Mouse (Mus musculus): ENCODE measurements around the gene Cxcl2. TPM values are rescaled to one million over a fixed set of nuclear protein-coding genes. Genes with fewer than 3 reads are reported as not detected.

Gene Cxcl2
- total and polyA plus RNA-seq, 3 experiments: 0.21 to 0.47 TPM; not detected in 1

GRCm38 (mm10) chr5:90931911-90932310 lies 28.2 kb downstream of the Cxcl2 start:
- H3K9ac ChIP-seq (ENCODE audit: insufficient read depth, low read depth): peak overlapping the region; percentile 63; the same call in 1 of the 2 replicates
- no peaks in the 10 kb centered on the region for H3K9me3 ChIP-seq (replicated peaks; ENCODE audit: low read length)
- H3K4me2 ChIP-seq (ENCODE audit: insufficient read depth, low read depth, poor library complexity, severe bottlenecking): peak overlapping the region; percentile 67
- in situ Hi-C loops (cut with MboI; ENCODE audit: low pct_ligation_motif_present, low pct_unique_long_range_greater_than_20kb, low sequenced_read_pairs): no loop called here
- no peak overlapping the region for H3K27ac ChIP-seq (ENCODE audit: insufficient read depth, low read depth)
- no peak for DNase-seq (ENCODE audit: extremely low read depth)
- peaks cover 0 to 13% of the 10 kb centered on the region in 2 experiments; a peak in 2 of 4 replicates for H3K4me1 ChIP-seq (ENCODE audit: control insufficient read depth in 1 of 2, insufficient read depth in 2 of 2)
- no peak for TF ChIP-seq POLR2A (IDR thresholded peaks at IDR 0.05; ENCODE audit: low read depth, low read length)
- no peak for TF ChIP-seq MAZ (IDR thresholded peaks at IDR 0.05; ENCODE audit: low read depth, low read length)
- TF ChIP-seq UBTF (IDR thresholded peaks at IDR 0.05; ENCODE audit: low read depth, low read length): no peak
- no peak for TF ChIP-seq CHD1 (IDR thresholded peaks at IDR 0.05; ENCODE audit: low read depth, low read length)
- no peak for TF ChIP-seq ZC3H11A (IDR thresholded peaks at IDR 0.05; ENCODE audit: low read depth, low read length)
- no peak for TF ChIP-seq ZMIZ1 (IDR thresholded peaks at IDR 0.05; ENCODE audit: low read depth, low read length)
- TF ChIP-seq IRF4 (IDR thresholded peaks at IDR 0.05; ENCODE audit: low read depth, low read length): no peak
- no peak for TF ChIP-seq CTCF (conservative IDR thresholded peaks at IDR 0.05 in 1 of 2, IDR thresholded peaks at IDR 0.05 in 1 of 2; ENCODE audit: low read depth in 2 of 2, low read length in 2 of 2)
- TF ChIP-seq KAT2A (IDR thresholded peaks at IDR 0.05; ENCODE audit: insufficient replicate concordance, low read length): no peak
- no peaks in the 10 kb centered on the region for H3K36me3 ChIP-seq (replicated peaks in 1 of 2; ENCODE audit: control insufficient read depth in 1 of 2, insufficient read depth in 1 of 2, low read length in 1 of 2)
- no peaks in the 10 kb centered on the region for H3K79me2 ChIP-seq (replicated peaks; ENCODE audit: control insufficient read depth, extremely low read depth, insufficient read depth, poor library complexity, severe bottlenecking)
- H3K4me3 ChIP-seq (replicated peaks in 1 of 3; ENCODE audit: low read depth in 2 of 3, low read length in 2 of 3, poor library complexity in 1 of 3): peak overlapping the region; percentile 38 to 67 (median 57)
- no peaks in the 10 kb centered on the region for H3K27me3 ChIP-seq (replicated peaks)
- dilution Hi-C loops (cut with MboI; ENCODE audit: extremely low pct_ligation_motif_present, extremely low pct_unique_long_range_greater_than_20kb, low sequenced_read_pairs): no loop called here

GRCm38 (mm10) chr5:90936706-90937105 lies 33.0 kb downstream of the Cxcl2 start:
- Histone ChIP-seq H3K36me3 (replicated peaks in 1 of 2; ENCODE audit: control insufficient read depth in 1 of 2, insufficient read depth in 1 of 2, low read length in 1 of 2) (no peaks in the 10 kb centered on the region), H3K79me2 (replicated peaks; ENCODE audit: control insufficient read depth, extremely low read depth, insufficient read depth, poor library complexity, severe bottlenecking) (no peaks in the 10 kb centered on the region), H3K4me3 (replicated peaks in 1 of 3; ENCODE audit: low read depth in 2 of 3, low read length in 2 of 3, poor library complexity in 1 of 3) (no peak overlapping the region), H3K9me3 (replicated peaks; ENCODE audit: low read length) (no peaks in the 10 kb centered on the region), H3K4me2 (ENCODE audit: insufficient read depth, low read depth, poor library complexity, severe bottlenecking) (no peak overlapping the region), H3K27ac (ENCODE audit: insufficient read depth, low read depth) (no peak overlapping the region), H3K9ac (ENCODE audit: insufficient read depth, low read depth) (no peak overlapping the region), H3K4me1 (ENCODE audit: control insufficient read depth in 1 of 2, insufficient read depth in 2 of 2) (peaks cover 0 to 30% of the 10 kb centered on the region in 2 experiments; a peak in 2 of 4 replicates), H3K27me3 (replicated peaks) (no peaks in the 10 kb centered on the region)
- dilution Hi-C loops (cut with MboI; ENCODE audit: extremely low pct_ligation_motif_present, extremely low pct_unique_long_range_greater_than_20kb, low sequenced_read_pairs): no loop called here
- no peak for TF ChIP-seq TCF12 (IDR thresholded peaks at IDR 0.05; ENCODE audit: low read depth, low read length)
- TF ChIP-seq HCFC1 (IDR thresholded peaks at IDR 0.05; ENCODE audit: low read depth, low read length): no peak
- TF ChIP-seq MAX (IDR thresholded peaks at IDR 0.05; ENCODE audit: low read length): no peak
- no peak for TF ChIP-seq USF1 (IDR thresholded peaks at IDR 0.05; ENCODE audit: low read depth, low read length)
- no peak for TF ChIP-seq USF2 (conservative IDR thresholded peaks at IDR 0.05; ENCODE audit: low read depth, low read length)
- no peak for TF ChIP-seq MXI1 (IDR thresholded peaks at IDR 0.05; ENCODE audit: low read depth, low read length)
- no peak for TF ChIP-seq SIN3A (IDR thresholded peaks at IDR 0.05; ENCODE audit: low read length)
- no peak for TF ChIP-seq E2F4 (IDR thresholded peaks at IDR 0.05; ENCODE audit: insufficient replicate concordance, low read depth, low read length)
- TF ChIP-seq SMC3 (IDR thresholded peaks at IDR 0.05; ENCODE audit: low read depth, low read length): no peak
- TF ChIP-seq JUN (IDR thresholded peaks at IDR 0.05; ENCODE audit: insufficient read depth, low read depth, low read length): no peak
- no peak for TF ChIP-seq UBTF (IDR thresholded peaks at IDR 0.05; ENCODE audit: low read depth, low read length)
- no peak for TF ChIP-seq RAD21 (IDR thresholded peaks at IDR 0.05; ENCODE audit: low read depth, low read length)
- TF ChIP-seq MAZ (IDR thresholded peaks at IDR 0.05; ENCODE audit: low read depth, low read length): no peak
- no peak for TF ChIP-seq PAX5 (IDR thresholded peaks at IDR 0.05; ENCODE audit: low read length)
- no peak for DNase-seq (ENCODE audit: extremely low read depth)
- in situ Hi-C loops (cut with MboI; ENCODE audit: low pct_ligation_motif_present, low pct_unique_long_range_greater_than_20kb, low sequenced_read_pairs): no loop called here

Measured in CH12.LX (cell line).